Mouse (Mus musculus) ES-E14 (cell line): ENCODE results near the gene Klk1b5. TPM values are rescaled to one million over a fixed set of nuclear protein-coding genes. Genes with fewer than 3 reads are reported as not detected.

ENCODE experiments used
- DNase-seq: peaks from one replicate; pipeline ENCODE4 v3.0.0-alpha.2; 2013; ENCODE audit warnings: low read depth, low spot score
- H3K27ac ChIP-seq: 2 replicates; pipeline ENCODE4 v1.5.1; 2012; ENCODE audit warnings: low read depth, mild to moderate bottlenecking, low read length, moderate library complexity, mixed read lengths; ENCODE audit not compliant: poor library complexity, insufficient read depth, severe bottlenecking
- H3K36me3 ChIP-seq: 2 replicates; pipeline ENCODE4 v1.6.1; 2012; ENCODE audit warnings: mild to moderate bottlenecking, low read length, moderate library complexity, mixed read lengths; ENCODE audit not compliant: control insufficient read depth, poor library complexity, insufficient read depth, severe bottlenecking
- H3K4me1 ChIP-seq, 2 experiments: fragments of 150-350 bp in 1 of 2; sonication (generic) in 1 of 2; 2 replicates each; pipeline ENCODE4 v1.6.1; 2012; ENCODE audit warnings: low read length in 2 of 2, mild to moderate bottlenecking in 1 of 2, mixed read lengths in 1 of 2; ENCODE audit not compliant: control insufficient read depth in 2 of 2, insufficient read depth in 2 of 2, poor library complexity in 1 of 2
- H3K4me3 ChIP-seq, 2 experiments: fragments of 150-350 bp in 1 of 2; sonication (generic) in 1 of 2; 2 replicates each; pipeline ENCODE4 v1.5.1; 2012; ENCODE audit warnings: low read length in 2 of 2, low read depth in 1 of 2, mild to moderate bottlenecking in 1 of 2, mixed read lengths in 1 of 2; ENCODE audit not compliant: insufficient read depth in 1 of 2, poor library complexity in 1 of 2, severe bottlenecking in 1 of 2
- H3K9ac ChIP-seq: 2 replicates; pipeline ENCODE4 v1.6.1; 2012; ENCODE audit warnings: low read depth, mild to moderate bottlenecking, low read length, mixed read lengths; ENCODE audit not compliant: poor library complexity, insufficient read depth, severe bottlenecking
- H3K9me3 ChIP-seq: fragments of 150-350 bp; sonication (generic); 2 replicates; pipeline ENCODE4 v1.6.1; 2012; ENCODE audit warnings: low read depth, mild to moderate bottlenecking, low read length; ENCODE audit not compliant: control insufficient read depth, insufficient read depth
- CHD2 ChIP-seq: IDR thresholded peaks from 2 replicates; pipeline ENCODE4 v1.6.1; 2014; ENCODE audit warnings: mild to moderate bottlenecking, low read depth, low read length, inconsistent platforms
- HCFC1 ChIP-seq: IDR thresholded peaks from 2 replicates; pipeline ENCODE4 v1.6.1; 2012; ENCODE audit warnings: low read length, inconsistent platforms, borderline replicate concordance; ENCODE audit not compliant: insufficient read depth
- MAFK ChIP-seq: IDR thresholded peaks from 2 replicates; pipeline ENCODE4 v1.6.1; 2014; ENCODE audit warnings: mild to moderate bottlenecking, low read depth, low read length, inconsistent platforms; ENCODE audit not compliant: insufficient read depth
- ZC3H11A ChIP-seq: IDR thresholded peaks from 2 replicates; pipeline ENCODE4 v1.6.1; 2012; ENCODE audit warnings: low read depth, mild to moderate bottlenecking, inconsistent platforms, low read length, borderline replicate concordance
- ZNF384 ChIP-seq: IDR thresholded peaks from 2 replicates; pipeline ENCODE4 v1.6.1; 2012; ENCODE audit warnings: low read depth, low read length, inconsistent platforms
- in situ Hi-C, 2 experiments: fragments of 600-800 bp; cut with MboI; formaldehyde crosslinking; loops; one replicate each; pipeline ENCODE4 v1.15.1; 2025; ENCODE audit warnings: low sequenced_read_pairs in 2 of 2, inconsistent platforms in 1 of 2; ENCODE audit not compliant: unreplicated experiment in 2 of 2
- total RNA-seq: library from RNA; depleted of rRNA; stranded (reverse); fragments of 300-350 nt; gene quantifications from 2 replicates; pipeline ENCODE4 v1.2.3, GENCODE M21; 2012; rRNA removed

Gene Klk1b5
- total RNA-seq, 1 experiment, result not detected

DNA sequence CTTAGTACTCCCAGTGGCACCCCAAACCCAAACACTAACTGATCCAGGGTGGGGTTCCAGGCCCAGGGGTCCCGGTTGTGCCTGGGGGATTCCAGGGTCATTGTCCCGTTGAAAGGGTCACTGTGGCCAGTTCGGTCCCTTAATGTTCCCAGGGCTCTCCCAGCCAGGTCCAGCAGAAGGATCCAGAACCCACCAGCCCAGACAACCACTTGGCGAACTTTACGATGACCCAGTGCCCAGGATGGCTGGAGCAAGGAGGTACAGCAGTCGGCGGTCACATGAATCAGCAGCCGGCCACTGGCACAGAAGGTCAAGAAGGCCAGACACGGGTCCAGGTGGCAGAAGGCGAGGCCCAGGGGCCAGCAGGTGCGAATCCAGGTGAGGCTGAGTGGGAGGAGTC, 52.4 kb downstream of the Klk1b5 start:
- Histone ChIP-seq H3K27ac (no peak overlapping the region), H3K9me3 (no peaks in the 10 kb centered on the region), H3K4me3 (no peak overlapping the region), H3K4me1 (peaks cover 0 to 4% of the 10 kb centered on the region in 2 experiments; a peak in 2 of 4 replicates), H3K9ac (no peak overlapping the region), H3K36me3 (no peaks in the 10 kb centered on the region)
- no peak for TF ChIP-seq ZNF384
- TF ChIP-seq HCFC1, result no peak
- no peak for TF ChIP-seq ZC3H11A
- no peak for TF ChIP-seq MAFK
- TF ChIP-seq CHD2, result no peak
- in situ Hi-C loops, result loop anchor here (10.0 to 25.0 kb wide), 4 partner anchors 47 to 169 kb away; partner anchors contain the start of genes Lrrc4b (in 1 of the 2) and Shank1 (in 1 of the 2)
- DNase-seq, result no peak

DNA sequence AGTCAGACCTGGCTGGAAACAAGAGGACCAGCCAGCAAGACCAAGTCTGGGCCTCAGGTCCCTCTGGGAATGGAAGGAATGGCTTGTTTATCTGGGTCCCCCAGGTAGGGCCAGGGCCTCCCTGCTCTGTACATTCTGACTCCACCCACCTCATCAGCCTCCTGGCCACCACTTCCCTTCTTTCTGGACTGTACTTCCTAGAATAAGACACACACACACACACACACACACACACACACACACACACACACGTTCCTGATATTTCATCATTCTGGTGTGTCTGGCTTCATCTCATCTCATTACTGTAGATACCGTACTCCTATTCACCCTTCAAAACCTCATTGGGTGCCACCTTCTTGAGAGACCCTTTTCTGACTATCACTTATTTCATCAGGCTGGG, 53.7 kb downstream of the Klk1b5 start:
- no peak for DNase-seq
- no peaks in the 10 kb centered on the region for H3K9me3 ChIP-seq
- H3K4me1 ChIP-seq, result peaks cover 0 to 12% of the 10 kb centered on the region in 2 experiments; a peak in 2 of 4 replicates
- H3K9ac ChIP-seq, result no peak overlapping the region
- H3K27ac ChIP-seq, result no peak overlapping the region
- in situ Hi-C loops, result loop anchor here (10.0 to 25.0 kb wide), 4 partner anchors 45 to 168 kb away; partner anchors contain the start of genes Lrrc4b (in 1 of the 2) and Shank1 (in 1 of the 2)
- TF ChIP-seq CHD2 (no peak), MAFK (no peak), HCFC1 (no peak), ZNF384 (no peak), ZC3H11A (no peak)
- H3K36me3 ChIP-seq, result no peaks in the 10 kb centered on the region
- no peak overlapping the region for H3K4me3 ChIP-seq

Other genes with a start within 250 kb of the Klk1b5 start
- not detected in 2 replicates for gene Klk1b1, start 249.2 kb upstream of the Klk1b5 start, total RNA-seq
- gene Klk1b9, start 239.9 kb upstream of the Klk1b5 start, total RNA-seq, result not detected in 2 replicates
- not detected in 2 replicates for gene Klk1b11, start 220.1 kb upstream of the Klk1b5 start, total RNA-seq
- not detected in 2 replicates for gene Klk1b26, start 203.8 kb upstream of the Klk1b5 start, total RNA-seq
- gene Klk1b27, start 163.7 kb upstream of the Klk1b5 start, total RNA-seq, result not detected in 2 replicates
- gene Klk1b21, start 113.6 kb upstream of the Klk1b5 start, total RNA-seq, result not detected in 2 replicates
- not detected in 2 replicates for gene Klk1b22, start 103.3 kb upstream of the Klk1b5 start, total RNA-seq
- gene Klk1b16, start 79.2 kb upstream of the Klk1b5 start, total RNA-seq, result not detected in 2 replicates
- not detected in 2 replicates for gene Klk1b24, start 27.7 kb upstream of the Klk1b5 start, total RNA-seq
- gene Klk1b3, start 17.8 kb upstream of the Klk1b5 start, total RNA-seq, result 0.40 TPM in 1 of 2 replicates, not detected in the other
- not detected in 2 replicates for gene Klk1b4, start 8.5 kb upstream of the Klk1b5 start, total RNA-seq
- gene Klk1, start 9.4 kb downstream of the Klk1b5 start, total RNA-seq, result 4.0 and 5.8 TPM in 2 replicates
- not detected in 2 replicates for gene Gm36864, start 20.2 kb downstream of the Klk1b5 start, total RNA-seq
- gene 1700028J19Rik, start 30.8 kb downstream of the Klk1b5 start, total RNA-seq, result 0.42 and 0.58 TPM in 2 replicates
- 127 and 194 TPM in 2 replicates for gene 2410002F23Rik, start 30.8 kb downstream of the Klk1b5 start, total RNA-seq
- gene Acp4, start 41.4 kb downstream of the Klk1b5 start, total RNA-seq, result 0.18 and 0.58 TPM in 2 replicates
- gene Gm15517, start 45.5 kb downstream of the Klk1b5 start, total RNA-seq, result 1.4 TPM in 1 of 2 replicates, not detected in the other
- gene Clec11a, start 91.0 kb downstream of the Klk1b5 start, total RNA-seq, result 2.2 TPM in 2 replicates
- 1.0 and 1.5 TPM in 2 replicates for gene Shank1, start 94.3 kb downstream of the Klk1b5 start, total RNA-seq
- gene Syt3, start 168.2 kb downstream of the Klk1b5 start, total RNA-seq, result 5.8 and 8.0 TPM in 2 replicates
- gene 1700008O03Rik, start 169.9 kb downstream of the Klk1b5 start, total RNA-seq, result 1.4 and 4.8 TPM in 2 replicates
- gene Lrrc4b, start 213.1 kb downstream of the Klk1b5 start, total RNA-seq, result 0.18 TPM in 1 of 2 replicates, not detected in the other
- gene Aspdh, start 249.4 kb downstream of the Klk1b5 start, total RNA-seq, result not detected in 2 replicates